Mouse (Mus musculus) thymus, postnatal 10 days (tissue): ENCODE results near the gene Rps6ka1.
"Not testable (repeated sequence)": the region's sequence is repeated elsewhere in the genome, so short reads cannot be mapped to it uniquely, and the experiment has no call there.

Experiments used
- DNase-seq, 2 experiments: peaks; one replicate each; pipeline ENCODE4 v3.0.0; 2021; ENCODE audit warnings: low spot score in 2 of 2

The Rps6ka1 gene

GRCm38 (mm10) chr4:133887672-133888453 is at the start of gene Rps6ka1:
Rps6ka1 (minus strand) TSS chr4:133887797.
- peak; percentile 42 to 66 for DNase-seq

- no peak for DNase-seq
Observed at GRCm38 (mm10) chr4:133931785-133932184, 44.2 kb upstream of the Rps6ka1 start.

GRCm38 (mm10) chr4:133931349-133931748 is 43.8 kb upstream of the Rps6ka1 start:
- no peak for DNase-seq

DNA sequence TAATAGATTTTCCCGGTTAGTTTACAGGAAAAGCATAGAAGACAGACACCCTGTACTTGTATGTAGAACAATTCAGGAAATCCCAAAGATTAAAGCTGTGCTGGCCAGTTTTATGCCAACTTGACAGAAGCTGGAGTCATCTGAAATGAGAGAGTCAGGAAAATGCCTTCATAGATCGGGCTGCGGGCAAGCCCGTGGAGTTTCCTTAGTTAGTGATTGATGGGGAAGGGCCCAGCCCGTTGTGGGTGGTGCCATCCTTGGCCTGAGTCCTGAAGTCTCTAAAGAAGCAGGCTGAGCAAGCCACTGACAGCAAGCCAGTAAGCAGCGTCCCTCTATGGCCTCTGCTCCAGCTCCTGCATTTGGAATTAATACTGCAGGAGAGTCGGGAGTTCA is 41.7 kb upstream of the Rps6ka1 start:
- no peak for DNase-seq

DNA sequence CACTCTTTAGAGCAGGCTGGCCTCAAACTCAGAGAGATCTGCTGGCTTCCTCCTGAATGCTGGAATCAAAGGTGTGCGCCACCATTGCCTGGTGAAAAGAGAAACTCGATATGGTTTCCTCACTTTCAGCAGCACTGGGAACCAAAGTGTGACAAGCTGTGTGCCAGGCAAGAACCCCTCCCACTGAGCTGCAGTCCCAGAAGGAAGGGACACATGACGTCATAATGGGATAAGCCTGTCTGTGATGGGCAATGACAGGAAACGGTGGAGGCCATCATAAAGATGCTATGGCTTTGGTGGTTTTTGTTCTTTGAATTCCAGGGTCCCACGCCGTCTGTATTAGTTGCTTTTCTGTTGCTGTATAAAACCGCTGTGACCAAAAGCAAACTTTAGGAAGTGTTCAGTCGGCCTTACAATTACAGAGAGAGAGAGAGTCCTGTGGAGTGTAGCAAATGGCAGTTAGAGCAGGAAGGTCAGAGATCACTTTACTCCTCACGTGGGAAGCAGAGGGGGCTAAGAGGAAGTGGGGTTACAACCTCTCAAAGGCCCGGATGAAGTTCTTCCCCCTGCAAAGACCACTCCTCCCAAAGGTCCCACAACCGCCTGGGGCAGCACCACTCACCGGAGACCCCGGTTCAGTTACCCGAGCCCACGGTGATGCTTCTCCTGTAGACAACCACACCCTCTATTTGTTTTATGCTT is 41.1 kb upstream of the Rps6ka1 start:
- DNase-seq, result peak in 1 of 2 experiments; percentile 22

DNA sequence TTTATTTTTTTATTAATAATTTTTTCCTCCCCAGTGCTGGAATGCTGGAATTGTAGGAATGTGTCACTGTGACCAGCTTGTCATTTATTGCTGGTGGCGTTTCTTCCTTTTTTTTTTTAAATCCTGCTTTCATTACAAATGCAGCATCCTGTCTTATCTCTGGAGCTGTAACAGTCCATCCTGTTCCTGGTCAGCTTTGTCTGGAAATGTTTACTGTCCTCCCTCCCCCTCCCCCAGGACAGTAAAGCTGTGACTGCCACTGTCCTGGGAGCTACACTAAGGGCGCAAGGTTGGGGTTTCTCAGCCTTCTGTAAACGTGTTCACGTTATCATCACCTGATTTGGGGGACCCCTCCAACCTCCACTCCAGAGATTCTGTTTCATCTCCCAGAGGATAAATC is 37.6 kb upstream of the Rps6ka1 start:
- DNase-seq, result no peak

- no peak for DNase-seq
Observed at GRCm38 (mm10) chr4:133923743-133924142, 36.1 kb upstream of the Rps6ka1 start.

- DNase-seq, result peak; percentile 22 to 36
Observed at GRCm38 (mm10) chr4:133918093-133918825, 30.7 kb upstream of the Rps6ka1 start.

DNA sequence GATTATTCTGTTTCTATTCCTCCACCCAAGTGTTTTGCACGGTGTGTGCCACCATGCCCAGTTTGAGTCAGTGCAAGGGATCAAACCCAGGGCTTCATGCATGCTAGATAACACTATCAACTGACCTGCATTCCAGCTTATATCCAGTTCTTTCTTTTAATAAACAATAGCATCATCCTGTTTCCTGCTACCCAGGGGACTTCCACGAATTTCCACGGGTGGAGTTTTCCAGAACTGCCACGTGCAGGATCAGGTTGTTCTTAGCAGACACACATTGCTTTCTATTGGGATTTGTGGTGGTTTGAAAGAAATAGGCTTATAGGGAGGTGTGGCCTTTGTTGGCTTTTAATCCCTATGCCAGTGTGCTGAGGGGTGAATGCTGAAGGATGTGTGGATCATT is 24.4 kb upstream of the Rps6ka1 start:
- DNase-seq, result no peak

DNA sequence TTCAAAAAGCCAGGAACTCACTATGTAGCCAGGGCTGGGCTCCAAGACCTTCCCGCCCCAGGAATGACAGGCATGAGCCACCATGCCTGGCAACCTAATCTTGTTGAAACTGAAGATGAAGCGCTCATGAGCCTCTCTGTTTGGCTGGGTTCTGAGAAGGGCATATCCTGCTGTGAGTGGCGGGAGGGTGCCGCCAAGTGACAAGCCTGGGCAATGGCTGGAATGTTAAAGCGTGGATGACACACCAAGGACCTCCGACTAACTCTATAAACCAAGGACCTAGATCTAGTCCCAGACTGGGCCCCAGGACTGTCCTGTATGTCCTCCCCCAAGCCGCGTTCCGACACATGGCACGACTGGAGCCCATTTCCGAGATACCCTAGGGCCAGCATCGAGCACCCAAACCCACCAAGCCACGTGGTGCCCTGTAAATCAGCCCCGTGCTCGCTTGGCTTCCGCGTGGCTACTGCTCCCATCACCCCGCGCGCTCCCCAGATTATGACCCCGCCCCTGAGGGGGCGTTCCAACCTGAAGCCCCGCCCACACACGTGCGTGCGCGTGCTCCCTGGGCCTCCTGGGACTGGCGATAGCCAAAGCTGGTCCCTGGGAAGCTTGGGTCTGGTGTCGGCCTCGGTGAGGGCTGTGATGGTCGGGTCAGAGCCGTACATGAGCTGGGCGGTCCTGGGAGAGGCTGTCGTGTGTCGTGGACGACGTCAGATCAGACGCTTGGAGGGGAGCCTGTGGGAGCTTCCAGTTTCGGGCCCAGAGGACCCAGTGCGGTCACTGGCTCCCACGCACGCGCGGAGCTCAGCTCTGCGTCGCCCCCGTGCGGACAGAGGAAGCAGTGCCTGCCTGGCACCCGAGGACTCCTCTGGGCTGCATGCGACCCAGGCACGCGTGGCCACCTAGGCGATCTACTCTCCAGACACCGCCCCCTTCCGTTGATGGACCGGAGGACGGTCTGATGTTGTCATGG is 22.9 kb upstream of the Rps6ka1 start:
- DNase-seq, result peak; percentile 89 to 94

GRCm38 (mm10) chr4:133908051-133908450 is 20.5 kb upstream of the Rps6ka1 start:
- DNase-seq, result no peak

DNA sequence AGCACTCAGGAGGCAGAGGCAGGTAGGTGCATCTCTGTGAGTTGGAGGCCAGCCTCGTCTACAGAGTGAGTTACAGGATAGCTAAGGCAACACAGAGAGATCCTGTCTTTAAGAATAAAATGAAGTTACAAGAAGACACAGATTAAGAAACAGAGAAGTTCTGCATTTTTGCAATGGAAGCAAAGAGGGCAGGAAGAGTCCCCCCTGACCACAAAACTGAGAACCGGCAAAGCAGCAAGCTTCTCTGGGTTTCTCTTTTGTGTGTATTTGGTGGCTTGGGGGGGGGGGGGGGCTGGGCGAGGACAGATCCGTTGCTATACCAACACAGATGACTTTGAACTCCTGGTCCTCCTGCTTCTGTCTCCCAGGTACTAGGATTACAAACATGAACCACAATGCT is 19.5 kb upstream of the Rps6ka1 start:
- no peak for DNase-seq

DNA sequence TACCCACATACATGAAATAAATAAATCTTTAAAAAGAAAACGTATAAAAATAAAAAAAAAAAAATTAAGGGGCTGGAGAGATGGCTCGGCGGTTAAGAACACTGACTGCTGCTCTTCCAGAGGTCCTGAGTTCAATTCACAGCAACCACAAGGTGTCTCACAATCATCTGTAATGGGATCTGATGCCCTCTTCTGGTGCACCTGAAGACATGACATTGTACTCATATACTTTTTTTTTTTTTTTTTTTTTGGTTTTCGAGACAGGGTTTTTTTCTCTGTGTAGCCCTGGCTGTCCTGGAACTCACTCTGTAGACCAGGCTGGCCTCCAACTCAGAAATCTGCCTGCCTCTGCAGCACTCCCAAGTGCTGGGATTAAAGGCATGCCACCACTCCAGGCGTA is 18.7 kb upstream of the Rps6ka1 start:
- DNase-seq, result not testable (repeated sequence)

GRCm38 (mm10) chr4:133905167-133905566 is 17.6 kb upstream of the Rps6ka1 start:
- no peak for DNase-seq

DNA sequence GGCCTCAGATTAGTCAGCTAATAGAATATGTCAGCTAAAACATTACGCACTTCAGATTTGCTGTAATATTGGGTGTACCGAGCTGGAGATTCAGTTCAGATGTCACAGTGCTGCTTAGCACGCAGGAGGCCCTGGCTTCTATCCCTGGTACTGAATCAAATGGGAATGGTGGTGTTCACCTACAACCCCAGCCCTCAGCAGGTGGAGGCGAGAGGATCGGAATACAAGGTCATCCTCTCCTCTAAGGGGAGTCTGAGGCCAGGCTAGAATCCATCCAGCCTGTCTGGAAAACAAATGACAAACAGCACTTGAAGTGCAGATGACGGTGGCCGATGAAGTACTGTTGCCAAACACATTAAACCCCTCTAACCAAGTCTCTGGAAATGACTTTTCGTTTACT is 16.7 kb upstream of the Rps6ka1 start:
- no peak for DNase-seq

DNA sequence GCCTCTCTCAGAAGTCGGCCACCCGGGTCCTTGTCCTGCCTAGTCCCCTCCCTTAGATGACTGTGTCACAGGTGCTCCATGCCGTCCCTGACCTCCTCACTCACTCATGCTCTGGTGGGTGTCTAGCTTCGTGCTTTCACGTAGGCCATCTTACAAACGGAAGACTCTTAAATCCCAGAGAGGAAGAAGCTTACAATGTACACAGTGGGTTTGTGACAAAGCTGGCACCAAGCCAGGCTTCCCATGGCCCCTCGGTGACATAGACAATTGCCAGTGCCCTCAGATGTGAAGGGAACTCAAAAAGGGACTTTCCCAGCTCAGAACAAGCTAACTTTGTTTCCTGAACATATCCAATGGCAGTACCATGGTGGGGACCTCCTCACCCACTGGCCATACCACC is 15.8 kb upstream of the Rps6ka1 start:
- no peak for DNase-seq

GRCm38 (mm10) chr4:133902510-133902909 is 14.9 kb upstream of the Rps6ka1 start:
- DNase-seq, result no peak

GRCm38 (mm10) chr4:133900887-133901286 is 13.3 kb upstream of the Rps6ka1 start:
- DNase-seq, result no peak

GRCm38 (mm10) chr4:133900352-133900751 is 12.8 kb upstream of the Rps6ka1 start:
- no peak for DNase-seq

GRCm38 (mm10) chr4:133899241-133899800 is 11.7 kb upstream of the Rps6ka1 start:
- DNase-seq, result no peak

GRCm38 (mm10) chr4:133898151-133898550 is 10.6 kb upstream of the Rps6ka1 start:
- DNase-seq, result no peak
